Mouse (Mus musculus) C2C12 (cell line): ENCODE measurements around the gene Efcab6. TPM values are rescaled to one million over a fixed set of nuclear protein-coding genes. Genes with fewer than 3 reads are reported as not detected.

Source experiments
- H3K27me3 ChIP-seq: one replicate; pipeline ENCODE4 v1.6.1; 2011; ENCODE audit not compliant: control insufficient read depth, insufficient read depth, insufficient read length
- H3K36me3 ChIP-seq: one replicate; pipeline ENCODE4 v1.6.1; 2011; ENCODE audit not compliant: control insufficient read depth, insufficient read depth
- H3K4me3 ChIP-seq: one replicate; pipeline ENCODE4 v1.5.1; 2011; ENCODE audit warnings: mild to moderate bottlenecking, control low read depth; ENCODE audit not compliant: poor library complexity, insufficient read depth, severe bottlenecking
- H3K79me2 ChIP-seq: one replicate; pipeline ENCODE4 v1.6.1; 2011; ENCODE audit not compliant: control insufficient read depth, insufficient read depth
- H3K79me3 ChIP-seq: one replicate; pipeline ENCODE4 v1.6.1; 2011; ENCODE audit warnings: low read depth, control low read depth
- H3ac ChIP-seq: one replicate; pipeline ENCODE3; 2011; ENCODE audit warnings: low read depth; ENCODE audit not compliant: control insufficient read depth, insufficient read length
- CEBPB ChIP-seq: IDR thresholded peaks from one replicate; pipeline ENCODE4 v1.6.1; 2011; ENCODE audit warnings: low read depth, mild to moderate bottlenecking, control low read depth, moderate library complexity
- CTCF ChIP-seq: IDR thresholded peaks from one replicate; pipeline ENCODE4 v1.5.1; 2011; ENCODE audit not compliant: control insufficient read depth, insufficient read depth, insufficient read length
- FOSL1 ChIP-seq: IDR thresholded peaks from one replicate; pipeline ENCODE4 v1.8.0; 2011; ENCODE audit warnings: mild to moderate bottlenecking, low read length; ENCODE audit not compliant: poor library complexity, insufficient read depth, severe bottlenecking
- MAX ChIP-seq: IDR thresholded peaks from one replicate; pipeline ENCODE4 v1.6.1; 2011; ENCODE audit warnings: mild to moderate bottlenecking, control low read depth
- MYOD1 ChIP-seq: IDR thresholded peaks from one replicate; pipeline ENCODE4 v1.6.1; 2011; ENCODE audit warnings: low read depth; ENCODE audit not compliant: control insufficient read depth, insufficient read length
- MYOG ChIP-seq: IDR thresholded peaks from one replicate; pipeline ENCODE4 v1.6.1; 2011; ENCODE audit not compliant: control insufficient read depth, insufficient read length; ENCODE audit errors: extremely low read depth
- USF1 ChIP-seq: IDR thresholded peaks from one replicate; pipeline ENCODE4 v1.6.1; 2011; ENCODE audit warnings: low read depth, mild to moderate bottlenecking, control low read depth, moderate library complexity
- polyA plus RNA-seq: library from polyadenylated mRNA; unstranded; fragments of >200 nt; fragmentation: generic; extraction: Trizol; gene quantifications from one replicate; pipeline ENCODE4 v1.2.1, GENCODE M21; 2012; ENCODE audit warnings: missing spikeins

The Efcab6 gene
- polyA plus RNA-seq, 1 experiment: not detected

- Histone ChIP-seq H3K27me3 (peaks cover 43% of the 10 kb centered on the region), H3K79me3 (no peaks in the 10 kb centered on the region), H3ac (no peak overlapping the region), H3K36me3 (no peaks in the 10 kb centered on the region), H3K4me3 (no peak overlapping the region), H3K79me2 (no peaks in the 10 kb centered on the region)
- no peak for TF ChIP-seq MAX
- no peak for TF ChIP-seq USF1
- TF ChIP-seq CEBPB: no peak
- no peak for TF ChIP-seq CTCF
- no peak for TF ChIP-seq FOSL1
- no peak for TF ChIP-seq MYOG
- no peak for TF ChIP-seq MYOD1
These were observed 106.8 kb downstream of the Efcab6 start for GRCm38 (mm10) chr15:83958376-83958775.

DNA sequence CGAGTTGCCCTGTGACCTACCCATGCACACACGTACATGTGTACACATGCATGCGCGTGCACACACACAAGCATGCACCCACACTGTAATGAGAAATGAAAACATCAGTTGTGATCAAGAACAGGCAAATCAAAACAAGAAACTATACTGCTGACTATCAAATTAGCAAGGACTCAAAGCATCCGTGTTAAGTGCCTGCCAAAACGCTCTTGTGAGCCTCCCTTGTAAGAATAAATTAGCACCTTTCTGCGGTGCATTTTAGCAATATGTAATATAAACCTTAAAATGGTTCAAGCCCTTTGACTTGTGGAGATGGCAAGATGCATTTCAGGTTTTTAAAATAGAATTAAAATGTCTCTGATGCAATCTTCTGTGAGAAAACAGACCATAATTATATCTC lies 108.2 kb downstream of the Efcab6 start:
- H3K79me2 ChIP-seq: no peaks in the 10 kb centered on the region
- H3ac ChIP-seq: no peak overlapping the region
- H3K27me3 ChIP-seq: peaks cover 36% of the 10 kb centered on the region
- no peaks in the 10 kb centered on the region for H3K79me3 ChIP-seq
- H3K4me3 ChIP-seq: no peak overlapping the region
- TF ChIP-seq CEBPB: no peak
- TF ChIP-seq USF1: no peak
- TF ChIP-seq CTCF: no peak
- TF ChIP-seq MYOD1: no peak
- no peak for TF ChIP-seq FOSL1
- TF ChIP-seq MAX: no peak
- TF ChIP-seq MYOG: no peak
- H3K36me3 ChIP-seq: no peaks in the 10 kb centered on the region

DNA sequence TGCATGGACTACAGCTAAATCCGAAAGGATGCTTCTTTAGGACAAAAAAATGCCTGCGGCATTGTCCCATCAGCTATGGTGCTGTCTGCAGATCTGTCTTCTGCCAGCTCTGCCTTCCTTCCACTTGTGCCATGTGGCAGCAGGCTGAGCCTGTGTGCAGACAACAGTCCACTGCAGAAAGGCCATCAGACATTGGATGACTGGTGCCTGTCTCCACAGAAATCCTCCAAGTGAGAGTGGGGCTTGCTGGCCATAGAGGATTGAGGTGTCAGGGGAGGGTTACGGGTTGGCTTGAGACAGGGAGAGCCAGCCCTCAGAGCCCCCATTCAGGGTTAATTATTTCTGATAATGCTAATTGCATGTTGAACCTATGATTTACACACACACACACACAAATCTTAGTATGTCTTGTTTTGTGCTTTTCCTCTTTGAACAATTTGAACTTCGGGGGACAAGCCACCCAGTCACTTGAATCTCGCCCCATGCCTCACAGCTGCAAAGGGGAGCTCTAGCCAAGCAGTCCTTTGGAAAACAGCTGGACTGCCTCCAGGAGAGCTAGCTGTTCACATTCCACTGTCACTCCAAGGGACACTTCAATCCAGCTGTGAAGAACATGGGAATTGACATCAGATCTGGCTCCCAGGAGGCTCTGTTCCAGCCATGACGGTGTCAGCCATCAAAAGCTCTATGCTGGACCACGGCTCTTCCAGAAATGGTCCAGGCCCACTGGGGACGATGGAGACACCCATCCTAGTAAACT lies 109.1 kb downstream of the Efcab6 start:
- TF ChIP-seq MYOD1 (no peak), FOSL1 (no peak), MAX (no peak), USF1 (no peak)
- Histone ChIP-seq H3K79me3 (no peaks in the 10 kb centered on the region), H3K4me3 (no peak overlapping the region), H3ac (no peak overlapping the region), H3K36me3 (no peaks in the 10 kb centered on the region), H3K27me3 (peaks cover 33% of the 10 kb centered on the region), H3K79me2 (no peaks in the 10 kb centered on the region)

DNA sequence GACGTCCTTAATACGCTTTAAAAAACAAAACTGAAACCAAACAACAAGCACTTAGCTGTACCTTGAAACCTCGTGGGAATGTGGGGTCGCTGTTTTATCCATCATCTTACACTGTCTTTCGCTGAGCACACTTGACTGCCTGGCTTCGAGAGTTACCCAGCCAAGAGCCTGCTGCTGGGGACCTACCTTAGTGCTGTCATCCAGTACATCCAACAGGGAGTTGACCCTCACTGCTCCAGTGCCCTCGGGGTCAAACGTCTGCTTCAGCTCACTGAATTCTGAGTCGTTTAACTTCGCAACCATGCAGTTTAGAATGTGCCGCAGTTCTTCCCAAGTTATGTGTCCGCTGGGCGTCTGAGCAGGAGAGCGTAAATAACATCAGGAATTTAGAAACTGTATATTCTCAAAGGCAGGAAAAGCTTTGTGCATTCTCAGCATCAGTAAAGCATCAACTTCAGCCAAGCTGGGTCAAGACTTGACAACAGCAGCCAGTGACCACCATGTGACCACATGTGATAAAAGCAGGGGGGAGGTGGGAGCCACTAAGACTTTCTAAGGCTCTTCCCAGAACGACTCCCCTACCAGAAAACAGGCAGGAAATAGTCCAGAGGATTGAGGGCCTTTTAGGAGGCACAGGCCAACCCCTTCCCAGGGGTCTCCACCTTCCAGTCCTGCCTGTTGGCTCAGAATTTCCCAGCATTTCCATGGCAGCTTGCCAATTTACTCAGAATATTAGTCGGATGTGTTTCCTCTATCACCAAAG lies 115.3 kb downstream of the Efcab6 start:
- Histone ChIP-seq H3K27me3 (peaks cover 37% of the 10 kb centered on the region), H3ac (no peak overlapping the region), H3K4me3 (no peak overlapping the region), H3K36me3 (no peaks in the 10 kb centered on the region), H3K79me2 (no peaks in the 10 kb centered on the region), H3K79me3 (no peaks in the 10 kb centered on the region)
- TF ChIP-seq CTCF (no peak), FOSL1 (no peak), MYOD1 (no peak), CEBPB (no peak), MYOG (no peak), MAX (no peak), USF1 (no peak)

DNA sequence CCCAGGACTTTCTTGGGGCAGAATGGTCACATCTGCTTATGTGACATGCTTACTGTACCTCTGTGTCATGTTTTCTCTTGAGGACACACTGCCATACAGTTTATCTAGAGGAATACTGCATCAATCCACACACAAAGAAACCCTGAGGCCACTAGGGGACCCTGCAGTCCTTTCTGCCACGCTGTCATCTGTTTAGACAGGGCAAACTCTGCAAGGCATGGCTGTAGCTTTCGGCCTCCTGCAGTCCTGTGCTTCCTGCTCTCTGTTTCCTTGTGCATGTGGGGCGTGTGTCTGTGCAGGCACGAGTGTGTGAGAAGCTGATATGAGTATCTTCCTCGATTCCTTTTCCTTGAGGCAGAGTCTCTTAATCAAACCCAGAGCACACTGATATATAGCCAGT lies 125.5 kb downstream of the Efcab6 start:
- no peak overlapping the region for H3K4me3 ChIP-seq
- H3K79me3 ChIP-seq: no peaks in the 10 kb centered on the region
- no peak for TF ChIP-seq FOSL1
- TF ChIP-seq MYOD1: no peak
- no peak for TF ChIP-seq USF1
- TF ChIP-seq MYOG: no peak
- TF ChIP-seq CEBPB: no peak
- no peak for TF ChIP-seq MAX
- no peak for TF ChIP-seq CTCF
- H3K79me2 ChIP-seq: no peaks in the 10 kb centered on the region
- H3K27me3 ChIP-seq: peaks cover 29% of the 10 kb centered on the region
- no peaks in the 10 kb centered on the region for H3K36me3 ChIP-seq
- H3ac ChIP-seq: no peak overlapping the region
